Mouse (Mus musculus) heart, embryonic 11.5 days (tissue): ENCODE data around the gene Cyb561. TPM values are rescaled to one million over a fixed set of nuclear protein-coding genes. Genes with fewer than 3 reads are reported as not detected.

Experiments
- ATAC-seq: fragments of 200-750 bp; cut with Nextera tagmentation; replicated peaks from 2 replicates; pipeline ENCODE4 v1.8.0; 2017; ENCODE audit warnings: moderate library complexity; ENCODE audit not compliant: insufficient number of reproducible peaks, low FRiP score, low TSS enrichment
- H3K27ac ChIP-seq: fragments of 300-500 bp; sonication (generic); 2 replicates; pipeline ENCODE4 v1.5.1; 2014; ENCODE audit warnings: mild to moderate bottlenecking, low read depth, low read length
- H3K27me3 ChIP-seq: fragments of 300-500 bp; sonication (generic); 2 replicates; pipeline ENCODE4 v1.6.1; 2014; ENCODE audit warnings: mild to moderate bottlenecking, low read length, mixed read lengths; ENCODE audit not compliant: control insufficient read depth, insufficient read depth
- H3K36me3 ChIP-seq: fragments of 300-500 bp; sonication (generic); 2 replicates; pipeline ENCODE4 v1.6.1; 2014; ENCODE audit warnings: mild to moderate bottlenecking, low read length, moderate library complexity, mixed read lengths; ENCODE audit not compliant: control insufficient read depth, insufficient read depth
- H3K4me1 ChIP-seq: fragments of 300-500 bp; sonication (generic); 2 replicates; pipeline ENCODE4 v1.6.1; 2014; ENCODE audit warnings: low read length; ENCODE audit not compliant: control insufficient read depth, insufficient read depth
- H3K4me2 ChIP-seq: fragments of 300-500 bp; sonication (generic); 2 replicates; pipeline ENCODE4 v1.6.1; 2014; ENCODE audit warnings: mild to moderate bottlenecking, moderate library complexity
- H3K4me3 ChIP-seq: fragments of 300-500 bp; sonication (generic); 2 replicates; pipeline ENCODE4 v1.5.1; 2014; ENCODE audit warnings: low read depth, low read length
- H3K9ac ChIP-seq: fragments of 300-500 bp; sonication (generic); 2 replicates; pipeline ENCODE4 v1.6.1; 2014; ENCODE audit warnings: mild to moderate bottlenecking, low read depth, low read length, moderate library complexity
- H3K9me3 ChIP-seq: fragments of 300-500 bp; sonication (generic); replicated peaks from 2 replicates; pipeline ENCODE4 v1.6.1; 2016; ENCODE audit warnings: low read length; ENCODE audit not compliant: control insufficient read depth
- WGBS: fragments of 180-500 bp; shearing (Covaris S2); extraction: QIAGEN DNeasy Blood & Tissue Kit; methylation state at CpG from one replicate; pipeline ENCODE4 v1.1.7; 2014; ENCODE audit not compliant: insufficient replicate concordance; 5-methylcytosine and 5-hydroxymethylcytosine counted together
- polyA plus RNA-seq: library from polyadenylated mRNA; unstranded; fragments of >200 nt; fragmentation: Nextera tagmentation; extraction: Ambion mirVana; gene quantifications from 2 replicates; pipeline ENCODE4 v1.2.1, GENCODE M21; 2014

The Cyb561 gene
- polyA plus RNA-seq, 1 experiment from 2014 or later = 3.5 TPM

GRCm38 (mm10) chr11:105908926-105909325 lies 44.2 kb downstream of the Cyb561 start:
- Histone ChIP-seq H3K36me3 (peaks cover 6% of the 10 kb centered on the region; the same call in 1 of the 2 replicates), H3K9me3 (no peaks in the 10 kb centered on the region), H3K9ac (no peak overlapping the region), H3K27me3 (no peaks in the 10 kb centered on the region), H3K27ac (no peak overlapping the region), H3K4me2 (no peak overlapping the region), H3K4me3 (no peak overlapping the region), H3K4me1 (no peaks in the 10 kb centered on the region)
- WGBS = 84% methylated on average over 8 of the region's 8 CpGs
- ATAC-seq = no peak

DNA sequence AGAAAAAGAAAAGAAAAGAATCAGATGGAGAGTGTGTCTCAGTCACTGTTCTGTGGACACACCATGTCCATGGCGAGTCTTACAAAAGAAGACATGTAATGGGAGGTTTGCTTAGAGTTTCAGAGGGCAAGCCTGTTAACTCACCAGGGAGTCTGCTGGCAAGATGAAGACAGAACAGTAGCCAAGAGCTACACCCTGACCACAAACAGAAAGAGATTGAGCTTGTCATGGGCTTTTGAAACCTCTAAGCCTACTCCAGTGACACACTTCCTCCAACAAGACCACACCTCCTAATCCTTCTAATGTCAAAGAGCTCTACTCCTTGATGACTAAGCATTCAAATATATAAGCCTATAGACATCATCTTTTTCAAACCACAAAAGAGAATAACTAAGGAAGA lies 45.8 kb downstream of the Cyb561 start:
- Histone ChIP-seq H3K27me3 (no peaks in the 10 kb centered on the region), H3K4me1 (no peaks in the 10 kb centered on the region), H3K36me3 (no peaks in the 10 kb centered on the region), H3K4me2 (no peak overlapping the region), H3K9ac (no peak overlapping the region), H3K27ac (no peak overlapping the region), H3K4me3 (no peak overlapping the region), H3K9me3 (no peaks in the 10 kb centered on the region)
- 94% methylated on average over 1 of the region's 1 CpGs for WGBS
- no peak for ATAC-seq

DNA sequence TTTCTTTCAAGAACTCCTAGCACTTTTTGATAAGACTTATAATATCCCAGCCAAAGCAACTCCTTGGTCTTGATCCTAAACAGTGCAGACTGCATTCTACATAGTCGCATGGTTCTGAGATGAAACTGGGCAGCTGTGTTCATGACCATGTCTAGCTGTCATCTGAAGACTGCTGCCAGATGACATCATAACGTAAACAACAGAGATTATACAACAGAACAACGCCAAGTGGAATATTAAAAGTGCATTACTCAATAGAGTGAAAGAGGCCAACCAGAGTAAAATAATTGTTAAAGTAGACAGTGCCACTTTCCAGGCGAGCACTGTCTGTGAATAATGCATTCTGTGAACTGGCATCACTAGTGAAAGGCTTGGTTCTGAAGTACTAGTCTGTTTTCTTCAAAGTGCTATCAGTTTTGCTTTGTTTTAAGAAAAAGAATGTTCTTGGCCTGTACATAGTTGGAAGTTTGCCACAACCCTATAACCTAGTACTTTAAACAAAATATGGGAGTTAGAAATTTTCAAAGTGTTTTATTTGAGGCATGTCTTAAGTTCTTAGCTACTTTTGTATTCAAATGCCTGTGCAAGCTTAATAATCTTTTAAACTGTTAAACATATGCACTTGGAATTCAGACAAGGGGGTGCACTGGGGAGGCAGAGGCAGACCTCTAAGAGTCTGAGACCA lies 47.5 kb downstream of the Cyb561 start:
- 57% methylated on average over 4 of the region's 4 CpGs for WGBS
- ATAC-seq = no peak
- H3K27me3 ChIP-seq = no peaks in the 10 kb centered on the region
- H3K4me3 ChIP-seq = no peak overlapping the region
- no peak overlapping the region for H3K4me2 ChIP-seq
- no peak overlapping the region for H3K27ac ChIP-seq
- no peaks in the 10 kb centered on the region for H3K36me3 ChIP-seq
- no peak overlapping the region for H3K9ac ChIP-seq
- H3K4me1 ChIP-seq = no peaks in the 10 kb centered on the region
- H3K9me3 ChIP-seq = no peaks in the 10 kb centered on the region

DNA sequence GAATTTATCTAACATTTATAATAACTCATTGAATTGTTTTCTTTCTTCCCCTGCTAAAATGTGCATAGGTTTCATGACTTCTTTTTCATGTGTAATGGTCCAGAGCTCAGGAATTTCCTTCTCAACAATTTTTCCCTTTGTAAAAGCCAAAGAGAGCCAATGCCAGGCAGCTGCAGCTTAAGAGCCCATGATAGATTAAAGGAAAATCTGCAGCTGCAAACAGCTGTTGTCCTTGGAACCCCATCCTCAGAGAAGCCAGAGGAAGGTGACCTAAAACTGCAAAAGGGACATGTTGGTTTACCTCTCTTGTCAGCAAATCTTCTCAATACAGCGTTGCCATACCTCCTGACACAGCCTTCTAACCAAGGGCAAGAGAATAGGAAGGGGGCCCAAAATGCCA lies 50.2 kb downstream of the Cyb561 start:
- Histone ChIP-seq H3K4me1 (no peaks in the 10 kb centered on the region), H3K9ac (no peak overlapping the region), H3K4me3 (no peak overlapping the region), H3K27me3 (no peaks in the 10 kb centered on the region), H3K36me3 (peaks cover 3% of the 10 kb centered on the region; the same call in 1 of the 2 replicates), H3K27ac (no peak overlapping the region), H3K9me3 (no peaks in the 10 kb centered on the region), H3K4me2 (no peak overlapping the region)
- WGBS = 69% methylated on average over 1 of the region's 1 CpGs
- ATAC-seq = no peak

- Histone ChIP-seq H3K4me1 (no peaks in the 10 kb centered on the region), H3K4me3 (no peak overlapping the region), H3K9ac (no peak overlapping the region), H3K9me3 (no peaks in the 10 kb centered on the region), H3K27ac (no peak overlapping the region), H3K36me3 (peaks cover 5% of the 10 kb centered on the region; the same call in 1 of the 2 replicates), H3K27me3 (no peaks in the 10 kb centered on the region), H3K4me2 (no peak overlapping the region)
- ATAC-seq = no peak
- 67% methylated on average over 2 of the region's 2 CpGs for WGBS
Measured at GRCm38 (mm10) chr11:105901501-105901900, 51.6 kb downstream of the Cyb561 start.

- no peaks in the 10 kb centered on the region for H3K27me3 ChIP-seq
- no peaks in the 10 kb centered on the region for H3K9me3 ChIP-seq
- no peak for ATAC-seq
- no peak overlapping the region for H3K9ac ChIP-seq
- no peak overlapping the region for H3K27ac ChIP-seq
- no peaks in the 10 kb centered on the region for H3K4me1 ChIP-seq
- no peak overlapping the region for H3K4me3 ChIP-seq
- 43% methylated on average over 1 of the region's 1 CpGs for WGBS
- no peak overlapping the region for H3K4me2 ChIP-seq
- peaks cover 5% of the 10 kb centered on the region; the same call in 1 of the 2 replicates for H3K36me3 ChIP-seq
Measured at GRCm38 (mm10) chr11:105899151-105899550, 54.0 kb downstream of the Cyb561 start.

- no peaks in the 10 kb centered on the region for H3K36me3 ChIP-seq
- peaks cover 8% of the 10 kb centered on the region; the same call in 1 of the 2 replicates for H3K4me1 ChIP-seq
- no peak overlapping the region for H3K4me3 ChIP-seq
- H3K27me3 ChIP-seq = no peaks in the 10 kb centered on the region
- 9% methylated on average over 1 of the region's 1 CpGs for WGBS
- H3K27ac ChIP-seq = peak overlapping the region; percentile 59; the same call in 1 of the 2 replicates
- H3K9ac ChIP-seq = no peak overlapping the region
- peak; percentile 61; the same call in 1 of the 2 replicates for ATAC-seq
- 0 out of 2 replicates have a peak overlapping the region, but pooled peaks have one; percentile 11 for H3K4me2 ChIP-seq
- H3K9me3 ChIP-seq = no peaks in the 10 kb centered on the region
Measured at GRCm38 (mm10) chr11:105887281-105887680, 65.9 kb downstream of the Cyb561 start.

DNA sequence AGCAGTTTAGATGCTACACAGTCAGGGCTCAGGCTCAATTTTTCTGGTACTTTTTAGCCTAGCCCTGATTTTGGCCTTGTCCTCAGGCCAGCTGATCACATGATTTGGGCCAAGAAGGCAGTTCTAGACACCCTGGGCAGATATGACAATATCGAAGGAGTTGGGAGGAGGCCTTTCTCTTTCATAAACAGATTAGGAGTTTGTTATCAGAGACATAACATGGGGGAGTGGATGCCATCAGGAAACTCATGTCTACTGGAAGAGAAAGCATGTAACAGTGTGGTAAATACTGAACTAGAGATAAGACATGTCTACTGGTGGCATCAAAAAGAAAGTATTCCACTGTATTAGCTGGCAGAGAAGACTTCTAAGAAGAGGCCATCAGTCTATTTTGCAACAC lies 67.6 kb downstream of the Cyb561 start:
- Histone ChIP-seq H3K4me1 (peaks cover 8% of the 10 kb centered on the region; the same call in 1 of the 2 replicates), H3K4me3 (no peak overlapping the region), H3K36me3 (no peaks in the 10 kb centered on the region), H3K9ac (no peak overlapping the region), H3K27ac (no peak overlapping the region), H3K4me2 (no peak overlapping the region), H3K9me3 (no peaks in the 10 kb centered on the region), H3K27me3 (no peaks in the 10 kb centered on the region)
- 60% methylated on average over 1 of the region's 1 CpGs for WGBS
- ATAC-seq = no peak
